Mouse (Mus musculus): Measurements from ENCODE around the gene Dlg2. TPM values are rescaled to one million over a fixed set of nuclear protein-coding genes. Genes with fewer than 3 reads are reported as not detected.

Gene Dlg2
- total and polyA plus RNA-seq, 3 experiments: 0.72 to 1.9 (median 1.7) TPM

- 71% methylated on average over 4 of the region's 4 CpGs for WGBS
- Histone ChIP-seq H3K4me3 (no peak overlapping the region), H3K27me3 (ENCODE audit: control insufficient read depth, insufficient read depth, low read length) (no peaks in the 10 kb centered on the region), H3K9ac (ENCODE audit: low read depth, low read length) (no peak overlapping the region), H3K27ac (no peak overlapping the region), H3K36me3 (ENCODE audit: control insufficient read depth, insufficient read depth, low read length) (no peaks in the 10 kb centered on the region), H3K4me1 (ENCODE audit: control insufficient read depth, insufficient read depth, low read length) (no peaks in the 10 kb centered on the region), H3K79me2 (replicated peaks; ENCODE audit: control insufficient read depth, insufficient read depth, low read length) (no peaks in the 10 kb centered on the region)
- intact Hi-C loops (cut with DNase I): no loop called here
- TF ChIP-seq EP300 (IDR thresholded peaks at IDR 0.05; ENCODE audit: insufficient read depth, low read depth, low read length) (no peak), CTCF (IDR thresholded peaks at IDR 0.05) (no peak), POLR2A (IDR thresholded peaks at IDR 0.05; ENCODE audit: insufficient read depth, low read depth, low read length) (no peak)
- no peak for DNase-seq
Observed at GRCm38 (mm10) chr7:92196004-92196403, 1719.5 kb downstream of the Dlg2 start.

GRCm38 (mm10) chr7:92197621-92198020 is 1721.1 kb downstream of the Dlg2 start:
- Histone ChIP-seq H3K36me3 (ENCODE audit: control insufficient read depth, insufficient read depth, low read length) (no peaks in the 10 kb centered on the region), H3K79me2 (replicated peaks; ENCODE audit: control insufficient read depth, insufficient read depth, low read length) (no peaks in the 10 kb centered on the region), H3K9ac (ENCODE audit: low read depth, low read length) (no peak overlapping the region), H3K27me3 (ENCODE audit: control insufficient read depth, insufficient read depth, low read length) (no peaks in the 10 kb centered on the region), H3K4me3 (no peak overlapping the region), H3K27ac (no peak overlapping the region), H3K4me1 (ENCODE audit: control insufficient read depth, insufficient read depth, low read length) (no peaks in the 10 kb centered on the region)
- intact Hi-C loops (cut with DNase I): no loop called here
- no peak for TF ChIP-seq POLR2A (IDR thresholded peaks at IDR 0.05; ENCODE audit: insufficient read depth, low read depth, low read length)
- TF ChIP-seq EP300 (IDR thresholded peaks at IDR 0.05; ENCODE audit: insufficient read depth, low read depth, low read length): no peak
- no peak for TF ChIP-seq CTCF (IDR thresholded peaks at IDR 0.05)
- 43% methylated on average over 3 of the region's 3 CpGs for WGBS
- DNase-seq: no peak

- intact Hi-C loops (cut with DNase I): no loop called here
- no peaks in the 10 kb centered on the region for H3K4me1 ChIP-seq (ENCODE audit: control insufficient read depth, insufficient read depth, low read length)
- H3K27me3 ChIP-seq (ENCODE audit: control insufficient read depth, insufficient read depth, low read length): no peaks in the 10 kb centered on the region
- no peaks in the 10 kb centered on the region for H3K79me2 ChIP-seq (replicated peaks; ENCODE audit: control insufficient read depth, insufficient read depth, low read length)
- no peak overlapping the region for H3K9ac ChIP-seq (ENCODE audit: low read depth, low read length)
- TF ChIP-seq POLR2A (IDR thresholded peaks at IDR 0.05; ENCODE audit: insufficient read depth, low read depth, low read length) (no peak), CTCF (IDR thresholded peaks at IDR 0.05) (no peak), EP300 (IDR thresholded peaks at IDR 0.05; ENCODE audit: insufficient read depth, low read depth, low read length) (no peak)
- DNase-seq: no peak
- H3K27ac ChIP-seq: no peak overlapping the region
- WGBS: 39% methylated on average over 1 of the region's 1 CpGs
- no peak overlapping the region for H3K4me3 ChIP-seq
- no peaks in the 10 kb centered on the region for H3K36me3 ChIP-seq (ENCODE audit: control insufficient read depth, insufficient read depth, low read length)
Observed at GRCm38 (mm10) chr7:92199131-92199530, 1722.7 kb downstream of the Dlg2 start.

DNA sequence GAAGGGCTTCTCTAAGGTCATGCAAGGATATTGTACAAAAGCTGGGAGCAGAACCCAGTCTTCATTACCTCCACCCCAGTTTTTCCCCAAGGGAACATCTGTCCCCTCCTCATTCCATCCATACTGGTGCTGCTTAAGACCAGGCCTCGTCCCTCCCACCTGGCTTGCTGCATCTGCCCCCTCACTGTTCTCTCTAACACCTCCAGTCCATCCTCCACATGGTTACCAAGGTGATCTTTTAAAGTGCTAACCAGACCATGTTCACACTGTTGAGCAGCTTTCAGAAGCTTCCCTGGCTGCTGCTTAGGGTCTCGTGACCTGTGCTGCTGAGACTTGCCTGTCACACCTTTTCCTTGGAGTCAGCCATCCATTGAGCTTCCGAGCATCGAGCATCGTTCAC is 1734.2 kb downstream of the Dlg2 start:
- DNase-seq: no peak
- TF ChIP-seq EP300 (IDR thresholded peaks at IDR 0.05; ENCODE audit: insufficient read depth, low read depth, low read length) (no peak), CTCF (IDR thresholded peaks at IDR 0.05) (no peak), POLR2A (IDR thresholded peaks at IDR 0.05; ENCODE audit: insufficient read depth, low read depth, low read length) (no peak)
- Histone ChIP-seq H3K27ac (no peak overlapping the region), H3K79me2 (replicated peaks; ENCODE audit: control insufficient read depth, insufficient read depth, low read length) (no peaks in the 10 kb centered on the region), H3K9ac (ENCODE audit: low read depth, low read length) (no peak overlapping the region), H3K27me3 (ENCODE audit: control insufficient read depth, insufficient read depth, low read length) (no peaks in the 10 kb centered on the region), H3K36me3 (ENCODE audit: control insufficient read depth, insufficient read depth, low read length) (no peaks in the 10 kb centered on the region), H3K4me1 (ENCODE audit: control insufficient read depth, insufficient read depth, low read length) (no peaks in the 10 kb centered on the region), H3K4me3 (no peak overlapping the region)
- 83% methylated on average over 5 of the region's 5 CpGs for WGBS
- intact Hi-C loops (cut with DNase I): no loop called here

- H3K4me3 ChIP-seq: no peak overlapping the region
- TF ChIP-seq EP300 (IDR thresholded peaks at IDR 0.05; ENCODE audit: insufficient read depth, low read depth, low read length): no peak
- no peak for TF ChIP-seq CTCF (IDR thresholded peaks at IDR 0.05)
- TF ChIP-seq POLR2A (IDR thresholded peaks at IDR 0.05; ENCODE audit: insufficient read depth, low read depth, low read length): no peak
Observed at GRCm38 (mm10) chr7:92213751-92214150, 1737.3 kb downstream of the Dlg2 start.

DNA sequence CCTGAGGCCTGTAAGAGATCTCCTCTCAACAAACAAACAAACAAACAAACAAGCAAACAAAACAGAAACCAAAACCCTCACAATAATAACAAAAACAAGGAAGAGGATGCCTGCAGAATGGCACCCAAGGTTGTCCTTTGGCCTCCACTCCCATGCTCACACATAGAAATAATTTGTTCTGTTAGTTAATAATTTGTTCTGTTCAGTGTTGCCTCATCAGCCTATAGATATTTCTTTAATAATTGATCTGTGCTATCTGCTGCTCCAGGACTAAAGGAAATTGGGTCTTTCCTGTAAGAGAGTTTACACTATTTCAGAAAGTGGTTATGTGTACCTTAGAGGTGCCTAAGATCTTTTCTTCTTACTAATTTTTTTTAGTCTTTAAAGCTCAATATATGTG is 1741.7 kb downstream of the Dlg2 start:
- TF ChIP-seq EP300 (IDR thresholded peaks at IDR 0.05; ENCODE audit: insufficient read depth, low read depth, low read length): no peak
- no peak for TF ChIP-seq CTCF (IDR thresholded peaks at IDR 0.05)
- TF ChIP-seq POLR2A (IDR thresholded peaks at IDR 0.05; ENCODE audit: insufficient read depth, low read depth, low read length): no peak
- intact Hi-C loops (cut with DNase I): no loop called here

More at GRCm38 (mm10) chr7:92213751-92214150, 1737.3 kb downstream of the Dlg2 start:
- DNase-seq: peak; percentile 27 to 30
- intact Hi-C loops (cut with DNase I): no loop called here
- WGBS: 61% methylated on average over 5 of the region's 5 CpGs
- Histone ChIP-seq H3K4me1 (ENCODE audit: control insufficient read depth, insufficient read depth, low read length) (no peaks in the 10 kb centered on the region), H3K27me3 (ENCODE audit: control insufficient read depth, insufficient read depth, low read length) (no peaks in the 10 kb centered on the region), H3K9ac (ENCODE audit: low read depth, low read length) (no peak overlapping the region), H3K36me3 (ENCODE audit: control insufficient read depth, insufficient read depth, low read length) (no peaks in the 10 kb centered on the region), H3K27ac (no peak overlapping the region), H3K79me2 (replicated peaks; ENCODE audit: control insufficient read depth, insufficient read depth, low read length) (no peaks in the 10 kb centered on the region)

More for the DNA sequence above, 1741.7 kb downstream of the Dlg2 start:
- no peak for DNase-seq
- Histone ChIP-seq H3K27me3 (ENCODE audit: control insufficient read depth, insufficient read depth, low read length) (no peaks in the 10 kb centered on the region), H3K79me2 (replicated peaks; ENCODE audit: control insufficient read depth, insufficient read depth, low read length) (no peaks in the 10 kb centered on the region), H3K27ac (no peak overlapping the region), H3K9ac (ENCODE audit: low read depth, low read length) (no peak overlapping the region), H3K4me3 (no peak overlapping the region), H3K4me1 (ENCODE audit: control insufficient read depth, insufficient read depth, low read length) (no peaks in the 10 kb centered on the region), H3K36me3 (ENCODE audit: control insufficient read depth, insufficient read depth, low read length) (no peaks in the 10 kb centered on the region)
